Mouse (Mus musculus) testis, adult 2 months (tissue): Measurements from ENCODE around the gene Gpr3. TPM values are rescaled to one million over a fixed set of nuclear protein-coding genes. Genes with fewer than 3 reads are reported as not detected.

Experiments used
- H3K27ac ChIP-seq: fragments of 200-500 bp; 2 replicates; pipeline ENCODE4 v1.5.1; 2012; ENCODE audit warnings: low read depth, low read length; ENCODE audit not compliant: control insufficient read depth, insufficient read depth
- H3K27me3 ChIP-seq: fragments of 200-500 bp; 2 replicates; pipeline ENCODE4 v1.6.1; 2012; ENCODE audit warnings: mild to moderate bottlenecking, low read length, moderate library complexity; ENCODE audit not compliant: control insufficient read depth, insufficient read depth
- H3K36me3 ChIP-seq: fragments of 200-500 bp; 2 replicates; pipeline ENCODE4 v1.6.1; 2012; ENCODE audit warnings: mild to moderate bottlenecking, low read length; ENCODE audit not compliant: control insufficient read depth, insufficient read depth
- H3K4me1 ChIP-seq: fragments of 200-500 bp; 2 replicates; pipeline ENCODE4 v1.6.1; 2012; ENCODE audit warnings: low read length; ENCODE audit not compliant: control insufficient read depth, insufficient read depth
- H3K4me3 ChIP-seq: fragments of 200-500 bp; 2 replicates; pipeline ENCODE4 v1.5.1; 2012; ENCODE audit warnings: low read depth, mild to moderate bottlenecking, low read length, moderate library complexity, mixed read lengths; ENCODE audit not compliant: control insufficient read depth
- CTCF ChIP-seq: fragments of 200-500 bp; IDR thresholded peaks from 2 replicates; pipeline ENCODE4 v1.5.1; 2012; ENCODE audit warnings: low read depth, mild to moderate bottlenecking, inconsistent platforms, low read length, moderate library complexity; ENCODE audit not compliant: control insufficient read depth, insufficient read depth, insufficient replicate concordance
- POLR2A ChIP-seq: fragments of 200-500 bp; IDR thresholded peaks from 2 replicates; pipeline ENCODE4 v1.6.1; 2012; ENCODE audit warnings: low read depth, mild to moderate bottlenecking, inconsistent platforms, low read length, moderate library complexity; ENCODE audit not compliant: control insufficient read depth
- polyA plus RNA-seq: library from polyadenylated mRNA; depleted of rRNA; stranded (reverse); fragments of >200 nt; gene quantifications from 2 replicates; pipeline ENCODE4 v1.2.3, GENCODE M21; 2012

Gene Gpr3
- polyA plus RNA-seq, 1 experiment: 7.0 TPM

DNA sequence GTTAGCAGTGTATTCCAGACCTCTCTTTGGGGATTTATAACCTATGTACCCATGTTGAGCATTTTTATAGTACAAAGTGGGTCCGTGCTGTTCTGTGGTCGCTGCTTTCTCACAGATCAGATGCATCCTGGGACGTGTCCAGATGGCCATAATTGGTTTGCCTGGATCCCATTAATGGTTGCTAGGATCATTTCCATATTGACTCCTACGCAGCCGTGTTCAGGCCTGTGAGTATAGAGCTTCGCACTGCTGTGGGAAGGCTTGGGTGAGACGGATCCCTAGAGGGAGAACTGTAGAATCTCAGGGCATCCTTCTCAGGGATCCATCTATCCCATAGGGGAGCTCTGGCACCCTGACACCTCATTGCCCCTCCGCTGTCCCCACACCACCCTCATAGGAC lies 17.2 kb upstream of the Gpr3 start:
- Histone ChIP-seq H3K4me1 (peaks cover 5% of the 10 kb centered on the region; the same call in 1 of the 2 replicates), H3K36me3 (no peaks in the 10 kb centered on the region), H3K27ac (no peak overlapping the region), H3K27me3 (no peaks in the 10 kb centered on the region), H3K4me3 (no peak overlapping the region)
- no peak for TF ChIP-seq POLR2A
- no peak for TF ChIP-seq CTCF

DNA sequence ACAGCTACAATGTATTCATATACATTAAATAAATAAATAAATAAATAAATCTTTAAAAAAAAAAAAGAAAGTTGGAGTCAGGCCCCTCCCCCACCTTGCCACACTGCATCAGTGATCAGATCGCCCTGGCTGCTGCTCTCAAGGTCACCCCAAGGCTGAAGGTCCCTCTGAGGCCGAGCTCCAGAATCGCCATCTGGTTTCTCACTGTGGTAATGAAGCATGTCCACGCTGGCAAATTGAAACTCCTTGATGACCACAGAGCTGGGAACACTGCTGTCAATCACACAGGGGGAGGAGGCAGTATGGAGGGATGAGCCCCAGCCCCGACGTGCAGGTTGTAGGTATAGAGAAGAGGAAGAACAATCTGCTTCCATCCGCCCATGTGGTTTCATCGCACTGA lies 15.3 kb upstream of the Gpr3 start:
- TF ChIP-seq POLR2A: no peak
- no peak for TF ChIP-seq CTCF
- Histone ChIP-seq H3K4me1 (peaks cover 6% of the 10 kb centered on the region), H3K27ac (no peak overlapping the region), H3K4me3 (no peak overlapping the region), H3K36me3 (no peaks in the 10 kb centered on the region), H3K27me3 (no peaks in the 10 kb centered on the region)

DNA sequence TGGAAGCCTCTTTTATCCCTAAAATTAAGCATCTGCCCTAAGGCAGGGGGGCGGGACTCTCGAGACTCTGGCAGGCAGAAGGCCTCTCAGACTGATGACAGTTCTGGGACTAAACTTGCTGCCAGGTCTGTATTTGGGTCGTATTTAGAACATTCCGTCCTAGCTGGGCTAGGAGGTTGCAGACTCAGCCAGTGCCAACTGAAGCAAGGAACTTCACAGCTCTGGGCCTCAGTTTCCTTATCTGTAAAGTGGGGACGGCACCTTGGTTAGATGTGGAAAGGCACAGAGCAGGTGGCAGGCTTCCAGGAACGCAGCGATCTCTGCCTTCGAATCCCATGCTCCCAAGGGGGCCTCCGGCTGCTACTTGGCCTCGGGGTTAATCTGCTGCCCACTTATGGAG lies 13.7 kb upstream of the Gpr3 start:
- Histone ChIP-seq H3K4me1 (peaks cover 8% of the 10 kb centered on the region), H3K27me3 (no peaks in the 10 kb centered on the region), H3K36me3 (no peaks in the 10 kb centered on the region), H3K4me3 (no peak overlapping the region), H3K27ac (no peak overlapping the region)
- TF ChIP-seq POLR2A: no peak
- TF ChIP-seq CTCF: no peak

DNA sequence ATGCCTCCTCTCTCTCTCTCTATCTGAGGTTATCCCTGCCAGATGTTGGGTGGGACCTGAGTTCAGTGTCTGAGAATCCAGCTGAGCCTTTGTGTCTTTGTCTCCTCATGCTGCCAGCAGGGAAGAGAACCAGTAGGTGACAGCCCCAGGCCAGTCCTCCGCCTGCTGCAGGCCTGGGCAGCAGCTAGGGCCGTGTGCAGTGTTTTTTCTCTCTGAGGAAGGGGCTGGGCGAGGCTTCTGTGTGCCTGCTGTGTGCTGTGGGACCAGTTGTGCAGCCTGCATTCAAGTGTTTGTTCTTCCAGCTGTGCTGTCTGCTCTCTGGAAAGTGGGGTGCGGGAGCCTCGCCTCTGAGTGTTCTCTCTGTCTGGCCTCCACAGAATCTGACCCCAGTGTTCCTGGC lies 11.5 kb upstream of the Gpr3 start:
- TF ChIP-seq POLR2A (no peak), CTCF (no peak)
- Histone ChIP-seq H3K36me3 (no peaks in the 10 kb centered on the region), H3K27me3 (no peaks in the 10 kb centered on the region), H3K4me3 (no peak overlapping the region), H3K27ac (no peak overlapping the region), H3K4me1 (peaks cover 14% of the 10 kb centered on the region)

DNA sequence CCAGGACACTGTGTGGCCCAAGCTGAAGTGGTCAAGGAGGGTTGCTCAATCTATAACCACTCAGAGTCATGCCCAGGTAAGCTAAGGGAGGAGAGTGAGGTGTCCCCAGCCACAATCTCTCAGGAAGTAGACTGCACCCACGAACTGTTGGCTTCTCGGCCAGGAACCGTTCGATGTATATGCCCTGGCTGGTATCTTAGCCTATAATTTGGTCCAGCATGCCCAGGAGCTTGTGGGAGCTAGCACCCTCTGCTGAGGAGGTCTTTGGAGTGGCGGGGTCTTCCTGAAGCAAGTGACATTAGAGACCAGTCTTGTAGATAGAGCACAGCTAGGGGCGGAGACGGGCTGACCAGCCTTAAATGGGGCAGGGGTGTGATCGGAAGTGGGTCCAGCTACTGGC lies 9.4 kb upstream of the Gpr3 start:
- TF ChIP-seq CTCF (no peak), POLR2A (no peak)
- Histone ChIP-seq H3K36me3 (no peaks in the 10 kb centered on the region), H3K27ac (no peak overlapping the region), H3K4me3 (no peak overlapping the region), H3K27me3 (no peaks in the 10 kb centered on the region), H3K4me1 (peaks cover 14% of the 10 kb centered on the region)

DNA sequence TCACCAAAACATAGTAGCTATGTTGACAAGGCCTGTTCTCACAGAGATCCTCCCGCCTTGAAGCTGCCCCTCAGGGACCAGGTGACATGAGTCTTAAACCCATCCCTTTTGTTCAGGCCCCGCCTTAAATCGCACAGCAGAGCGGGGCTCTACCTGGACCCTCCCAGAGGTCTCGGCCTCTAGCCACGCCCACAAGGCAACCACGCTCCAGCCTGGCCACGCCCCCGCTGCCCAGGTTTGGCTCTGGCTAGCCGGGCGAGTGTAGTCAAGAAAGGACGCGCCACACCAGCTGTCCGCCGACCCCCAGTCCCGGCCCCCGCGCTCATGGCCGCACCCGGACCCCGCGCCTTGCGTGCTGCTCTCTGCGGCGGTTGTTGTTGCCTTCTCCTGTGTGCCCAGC lies 8.3 kb upstream of the Gpr3 start:
- no peak for TF ChIP-seq CTCF
- no peak for TF ChIP-seq POLR2A
- peaks cover 9% of the 10 kb centered on the region for H3K4me1 ChIP-seq
- H3K36me3 ChIP-seq: no peaks in the 10 kb centered on the region
- no peaks in the 10 kb centered on the region for H3K27me3 ChIP-seq
- no peak overlapping the region for H3K27ac ChIP-seq
- peak overlapping the region; percentile 1 for H3K4me3 ChIP-seq

DNA sequence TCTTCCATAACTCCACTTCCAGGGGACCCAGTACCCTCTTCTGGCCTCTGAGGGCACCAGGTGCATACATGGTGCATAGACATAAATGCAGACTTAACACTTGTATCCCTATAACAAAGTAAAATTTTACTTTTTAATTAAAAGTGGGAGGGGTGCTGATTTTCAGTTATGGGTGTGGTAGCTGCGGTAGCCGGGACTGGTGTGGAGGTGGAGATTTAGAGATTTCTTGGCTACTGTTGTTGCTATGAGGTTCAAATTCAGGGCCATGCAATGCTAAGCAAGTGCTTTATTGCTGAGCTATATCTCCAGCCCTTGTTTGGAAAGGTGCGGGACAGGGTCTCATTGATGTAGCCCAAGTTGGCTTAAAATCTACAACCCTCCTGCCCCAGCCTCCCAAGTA lies 6.4 kb upstream of the Gpr3 start:
- TF ChIP-seq POLR2A (no peak), CTCF (no peak)
- H3K36me3 ChIP-seq: no peaks in the 10 kb centered on the region
- H3K27me3 ChIP-seq: no peaks in the 10 kb centered on the region
- no peak overlapping the region for H3K27ac ChIP-seq
- no peak overlapping the region for H3K4me3 ChIP-seq
- H3K4me1 ChIP-seq: peaks cover 10% of the 10 kb centered on the region

DNA sequence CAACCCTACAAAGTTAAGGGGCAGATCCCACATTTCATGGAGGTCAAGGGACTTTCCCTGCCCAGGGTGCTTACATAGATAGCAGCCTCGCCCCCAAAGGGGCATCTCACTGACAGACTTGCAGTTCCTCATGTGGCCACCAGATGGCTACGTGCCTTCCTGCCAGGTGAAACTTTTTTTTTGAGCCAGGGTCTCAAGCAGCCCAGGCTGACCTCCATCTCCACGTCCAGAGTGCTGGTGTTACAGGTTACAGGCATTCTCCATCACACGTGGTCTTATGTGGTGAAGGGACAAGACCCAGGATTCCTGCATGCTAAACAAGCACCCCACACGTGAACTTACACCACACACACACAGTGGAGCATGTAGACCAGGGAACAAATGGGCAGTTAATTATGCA lies 5.3 kb upstream of the Gpr3 start:
- Histone ChIP-seq H3K27me3 (no peaks in the 10 kb centered on the region), H3K4me1 (peaks cover 20% of the 10 kb centered on the region), H3K27ac (no peak overlapping the region), H3K4me3 (no peak overlapping the region), H3K36me3 (no peaks in the 10 kb centered on the region)
- TF ChIP-seq POLR2A: no peak
- TF ChIP-seq CTCF: peak; percentile 98
